Mouse (Mus musculus): ENCODE measurements around the gene Mipol1. TPM values are rescaled to one million over a fixed set of nuclear protein-coding genes. Genes with fewer than 3 reads are reported as not detected.
"Not testable (repeated sequence)": the region's sequence is repeated elsewhere in the genome, so short reads cannot be mapped to it uniquely, and the experiment has no call there.

The Mipol1 gene
- polyA plus RNA-seq, 1 experiment = 1.5 TPM

DNA sequence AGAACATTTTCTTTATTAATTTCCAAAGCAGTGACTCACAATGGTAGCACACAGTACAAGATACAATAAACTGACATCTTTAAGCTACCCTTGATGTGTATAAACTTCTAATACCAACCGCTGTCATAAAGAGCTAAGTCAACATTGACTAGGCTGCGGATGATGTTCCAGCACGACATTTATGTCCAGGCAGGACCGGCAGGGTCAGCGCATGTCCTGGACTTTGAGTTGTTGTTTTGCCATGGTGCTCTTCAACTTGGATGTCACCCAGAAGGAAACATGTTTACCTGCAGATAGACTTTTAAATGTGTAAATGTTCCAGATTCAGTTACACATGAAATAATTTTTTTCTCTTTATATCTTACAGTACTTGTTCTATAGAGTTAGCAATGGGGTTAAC lies 194.7 kb downstream of the Mipol1 start:
- Histone ChIP-seq H3K27me3 (replicated peaks; ENCODE audit: control insufficient read depth, insufficient read depth, low read length) (no peaks in the 10 kb centered on the region), H3K36me3 (ENCODE audit: control insufficient read depth, insufficient read depth, low read length) (no peaks in the 10 kb centered on the region), H3K4me1 (ENCODE audit: control insufficient read depth, insufficient read depth, low read length) (no peaks in the 10 kb centered on the region), H3K4me3 (ENCODE audit: insufficient read depth, low read depth, low read length) (no peak overlapping the region), H3K27ac (ENCODE audit: insufficient read depth, low read depth, low read length) (no peak overlapping the region)
- peak; percentile 3 for DNase-seq
- TF ChIP-seq POLR2A (IDR thresholded peaks at IDR 0.05; ENCODE audit: low read depth, low read length) (no peak), CTCF (conservative IDR thresholded peaks at IDR 0.05; ENCODE audit: insufficient read depth, insufficient read length, low read depth, low read length) (no peak)
- WGBS = 73% methylated on average over 5 of the region's 5 CpGs

DNA sequence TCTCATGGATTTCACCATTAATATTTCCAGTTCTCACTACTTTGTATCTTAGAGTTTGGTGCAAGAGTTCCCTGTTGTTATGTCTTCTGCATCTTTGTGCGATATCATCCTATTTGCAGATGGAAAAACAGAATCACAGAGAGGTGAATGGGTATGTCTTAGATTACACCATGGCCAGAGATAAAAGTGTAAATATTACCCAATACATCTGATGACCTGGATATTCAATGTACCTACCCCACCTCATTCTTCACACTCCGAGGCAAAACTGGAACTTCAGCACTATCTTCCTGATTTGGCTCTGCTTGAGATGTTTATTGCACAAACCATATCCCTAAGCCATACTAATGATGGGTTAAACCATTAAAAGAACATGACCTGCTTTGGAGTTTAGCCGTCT lies 198.0 kb downstream of the Mipol1 start:
- TF ChIP-seq CTCF (conservative IDR thresholded peaks at IDR 0.05; ENCODE audit: insufficient read depth, insufficient read length, low read depth, low read length) (no peak), POLR2A (IDR thresholded peaks at IDR 0.05; ENCODE audit: low read depth, low read length) (no peak)
- WGBS = 84% methylated on average over 3 of the region's 3 CpGs

DNA sequence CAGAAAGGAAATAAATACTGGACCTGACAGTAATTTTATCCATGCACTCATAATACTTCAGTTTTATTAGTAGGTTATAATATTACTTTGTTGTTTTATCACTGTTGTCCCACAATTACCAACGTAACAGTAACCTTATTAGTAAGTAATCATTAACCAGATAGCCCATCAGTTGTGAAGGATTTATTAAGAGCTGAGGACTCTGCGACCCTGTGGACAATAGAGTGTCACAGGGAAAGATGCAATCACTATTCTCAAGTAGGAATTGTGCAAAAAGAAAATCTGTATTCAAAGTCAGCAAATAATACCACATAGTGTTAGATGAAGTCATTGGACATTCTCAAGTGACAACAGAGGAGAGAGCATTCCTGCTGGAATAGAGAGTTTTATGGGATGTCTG lies 198.5 kb downstream of the Mipol1 start:
- H3K4me1 ChIP-seq (ENCODE audit: control insufficient read depth, insufficient read depth, low read length) = no peaks in the 10 kb centered on the region
- WGBS = 34% methylated on average over 2 of the region's 2 CpGs
- H3K36me3 ChIP-seq (ENCODE audit: control insufficient read depth, insufficient read depth, low read length) = no peaks in the 10 kb centered on the region
- H3K27me3 ChIP-seq (replicated peaks; ENCODE audit: control insufficient read depth, insufficient read depth, low read length) = no peaks in the 10 kb centered on the region
- TF ChIP-seq POLR2A (IDR thresholded peaks at IDR 0.05; ENCODE audit: low read depth, low read length) = no peak
- TF ChIP-seq CTCF (conservative IDR thresholded peaks at IDR 0.05; ENCODE audit: insufficient read depth, insufficient read length, low read depth, low read length) = no peak
- DNase-seq = no peak
- H3K4me3 ChIP-seq (ENCODE audit: insufficient read depth, low read depth, low read length) = no peak overlapping the region
- no peak overlapping the region for H3K27ac ChIP-seq (ENCODE audit: insufficient read depth, low read depth, low read length)

More for the DNA sequence above, 198.0 kb downstream of the Mipol1 start:
- Histone ChIP-seq H3K27me3 (replicated peaks; ENCODE audit: control insufficient read depth, insufficient read depth, low read length) (no peaks in the 10 kb centered on the region), H3K36me3 (ENCODE audit: control insufficient read depth, insufficient read depth, low read length) (no peaks in the 10 kb centered on the region), H3K27ac (ENCODE audit: insufficient read depth, low read depth, low read length) (no peak overlapping the region), H3K4me3 (ENCODE audit: insufficient read depth, low read depth, low read length) (no peak overlapping the region), H3K4me1 (ENCODE audit: control insufficient read depth, insufficient read depth, low read length) (no peaks in the 10 kb centered on the region)
- no peak for DNase-seq

DNA sequence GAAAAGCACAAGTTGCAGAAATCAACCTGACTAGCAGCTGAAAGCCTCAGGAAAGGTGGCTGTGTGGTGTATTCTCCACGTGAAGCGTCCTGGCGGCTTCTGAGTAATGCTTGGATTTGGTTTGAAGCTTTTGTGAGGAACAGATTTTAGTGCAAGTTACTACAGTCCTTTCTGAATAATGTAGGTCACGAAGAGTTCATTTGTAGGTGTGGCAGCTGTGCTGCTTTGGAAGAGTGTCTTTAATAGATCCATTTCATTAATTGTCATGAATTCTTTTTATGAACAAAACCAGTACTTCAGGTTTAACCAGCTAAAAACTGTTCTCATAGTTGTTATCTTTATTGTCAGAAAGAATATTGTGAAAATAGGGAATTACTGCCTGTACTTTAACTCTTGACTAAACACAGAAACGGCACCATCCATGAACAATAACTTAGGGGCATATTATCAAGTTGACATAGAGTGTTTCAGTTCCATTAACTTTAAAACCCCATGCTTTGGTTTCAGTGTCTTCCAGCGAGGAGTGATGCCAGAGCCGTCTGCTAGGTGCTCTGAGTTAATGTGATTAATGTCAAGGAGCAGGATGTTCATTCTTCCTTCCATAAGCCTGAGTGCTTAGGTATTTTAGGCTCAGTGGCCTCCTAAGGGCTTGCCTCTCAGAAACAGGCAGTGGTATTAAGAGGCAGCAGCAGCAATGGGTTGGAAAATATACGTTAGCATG lies 206.9 kb downstream of the Mipol1 start:
- H3K36me3 ChIP-seq (ENCODE audit: control insufficient read depth, insufficient read depth, low read length); DNase-seq; H3K4me1 ChIP-seq (ENCODE audit: control insufficient read depth, insufficient read depth, low read length); H3K27ac ChIP-seq (ENCODE audit: insufficient read depth, low read depth, low read length); H3K4me3 ChIP-seq (ENCODE audit: insufficient read depth, low read depth, low read length); H3K27me3 ChIP-seq (replicated peaks; ENCODE audit: control insufficient read depth, insufficient read depth, low read length): not testable (repeated sequence)
- WGBS = 59% methylated on average over 8 of the region's 8 CpGs

DNA sequence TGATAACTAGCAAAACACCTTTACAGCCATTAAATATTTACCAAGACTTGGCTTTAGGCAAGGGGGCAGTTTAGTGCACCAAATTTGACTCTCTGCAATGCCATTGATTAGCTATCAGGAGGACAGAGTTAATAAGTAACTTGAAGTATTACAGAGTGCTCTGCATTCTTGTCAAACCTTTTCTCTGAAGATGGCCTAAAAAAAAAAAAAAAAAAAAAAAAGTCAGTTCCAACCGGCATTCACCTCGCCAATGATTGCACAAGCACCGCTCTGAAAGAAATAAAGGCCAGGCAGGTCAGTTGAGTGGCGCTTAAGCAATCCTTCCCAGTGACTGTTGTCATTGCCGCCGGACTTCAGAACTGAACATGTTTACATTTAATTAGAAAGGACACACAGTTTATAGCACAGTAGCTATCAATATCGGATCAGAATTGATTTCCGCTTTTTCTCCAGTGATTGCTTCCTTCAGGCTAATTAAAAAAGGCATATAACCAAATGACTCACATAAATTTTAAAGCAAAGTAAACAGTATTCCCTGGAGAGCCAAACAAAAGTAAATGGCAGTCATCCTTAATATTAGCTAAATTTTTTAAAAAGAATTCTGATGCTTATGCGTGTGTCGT lies 214.2 kb downstream of the Mipol1 start:
- WGBS = 53% methylated on average over 10 of the region's 10 CpGs
- DNase-seq = peak; percentile 10
- Histone ChIP-seq H3K4me3 (ENCODE audit: insufficient read depth, low read depth, low read length) (no peak overlapping the region), H3K36me3 (ENCODE audit: control insufficient read depth, insufficient read depth, low read length) (no peaks in the 10 kb centered on the region), H3K4me1 (ENCODE audit: control insufficient read depth, insufficient read depth, low read length) (no peaks in the 10 kb centered on the region), H3K27ac (ENCODE audit: insufficient read depth, low read depth, low read length) (no peak overlapping the region), H3K27me3 (replicated peaks; ENCODE audit: control insufficient read depth, insufficient read depth, low read length) (no peaks in the 10 kb centered on the region)
- TF ChIP-seq CTCF (conservative IDR thresholded peaks at IDR 0.05; ENCODE audit: insufficient read depth, insufficient read length, low read depth, low read length) = no peak
- no peak for TF ChIP-seq POLR2A (IDR thresholded peaks at IDR 0.05; ENCODE audit: low read depth, low read length)

DNA sequence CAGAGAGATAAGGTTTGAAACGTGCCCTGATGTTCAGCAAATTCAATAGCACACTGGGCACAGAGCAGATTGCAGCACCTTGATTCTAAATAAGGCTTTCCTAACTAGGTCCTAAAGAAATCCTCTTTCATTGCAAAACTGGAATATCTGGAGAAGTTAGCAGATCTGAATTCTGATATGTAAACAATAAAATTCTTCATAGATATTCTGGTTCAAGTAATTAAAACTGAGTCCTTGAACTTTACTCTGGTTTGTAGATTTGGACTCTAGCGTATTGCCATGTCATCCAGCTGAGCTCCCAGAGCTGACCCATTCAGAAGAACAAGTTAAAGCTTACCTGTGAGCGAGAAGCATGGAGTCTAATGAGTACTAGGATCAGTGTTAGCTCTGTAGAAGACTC lies 217.1 kb downstream of the Mipol1 start:
- Histone ChIP-seq H3K27ac (ENCODE audit: insufficient read depth, low read depth, low read length) (no peak overlapping the region), H3K4me3 (ENCODE audit: insufficient read depth, low read depth, low read length) (no peak overlapping the region)
- 75% methylated on average over 3 of the region's 3 CpGs for WGBS

DNA sequence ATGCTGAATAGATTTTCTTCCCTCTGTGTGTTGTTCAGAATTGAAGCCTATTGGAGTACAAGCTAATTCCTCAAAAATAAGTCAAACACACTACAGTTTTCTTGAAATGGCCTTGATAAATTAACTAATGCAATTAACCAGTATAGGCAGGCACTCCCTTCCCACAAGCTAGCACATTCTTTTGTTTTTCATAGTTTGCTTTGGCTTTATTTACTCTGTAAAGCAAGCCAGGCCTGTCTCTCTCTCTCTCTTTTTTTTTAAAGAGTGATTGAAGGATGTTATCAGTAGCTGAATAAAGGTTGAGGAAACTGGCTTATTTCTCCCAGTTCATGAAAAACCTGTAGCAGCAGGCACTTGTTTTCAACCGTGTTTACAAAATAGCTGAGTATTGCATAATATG lies 219.1 kb downstream of the Mipol1 start:
- DNase-seq = no peak
- no peak for TF ChIP-seq CTCF (conservative IDR thresholded peaks at IDR 0.05; ENCODE audit: insufficient read depth, insufficient read length, low read depth, low read length)
- no peak for TF ChIP-seq POLR2A (IDR thresholded peaks at IDR 0.05; ENCODE audit: low read depth, low read length)
- Histone ChIP-seq H3K27me3 (replicated peaks; ENCODE audit: control insufficient read depth, insufficient read depth, low read length) (no peaks in the 10 kb centered on the region), H3K4me3 (ENCODE audit: insufficient read depth, low read depth, low read length) (no peak overlapping the region), H3K36me3 (ENCODE audit: control insufficient read depth, insufficient read depth, low read length) (no peaks in the 10 kb centered on the region), H3K4me1 (ENCODE audit: control insufficient read depth, insufficient read depth, low read length) (no peaks in the 10 kb centered on the region), H3K27ac (ENCODE audit: insufficient read depth, low read depth, low read length) (no peak overlapping the region)
- 53% methylated on average over 1 of the region's 1 CpGs for WGBS

More for the DNA sequence above, 217.1 kb downstream of the Mipol1 start:
- Histone ChIP-seq H3K36me3 (ENCODE audit: control insufficient read depth, insufficient read depth, low read length) (no peaks in the 10 kb centered on the region), H3K27me3 (replicated peaks; ENCODE audit: control insufficient read depth, insufficient read depth, low read length) (no peaks in the 10 kb centered on the region), H3K4me1 (ENCODE audit: control insufficient read depth, insufficient read depth, low read length) (no peaks in the 10 kb centered on the region)
- DNase-seq = no peak
- TF ChIP-seq CTCF (conservative IDR thresholded peaks at IDR 0.05; ENCODE audit: insufficient read depth, insufficient read length, low read depth, low read length) = no peak
- no peak for TF ChIP-seq POLR2A (IDR thresholded peaks at IDR 0.05; ENCODE audit: low read depth, low read length)

Measured in kidney, adult 2 months (tissue).